Mouse (Mus musculus): ENCODE results near the gene Zfp646. TPM values are rescaled to one million over a fixed set of nuclear protein-coding genes. Genes with fewer than 3 reads are reported as not detected.
"Not testable (repeated sequence)": the region's sequence is repeated elsewhere in the genome, so short reads cannot be mapped to it uniquely, and the experiment has no call there.

Gene Zfp646
- total and polyA plus RNA-seq, 3 experiments: 8.0 to 18.9 (median 17.7) TPM

DNA sequence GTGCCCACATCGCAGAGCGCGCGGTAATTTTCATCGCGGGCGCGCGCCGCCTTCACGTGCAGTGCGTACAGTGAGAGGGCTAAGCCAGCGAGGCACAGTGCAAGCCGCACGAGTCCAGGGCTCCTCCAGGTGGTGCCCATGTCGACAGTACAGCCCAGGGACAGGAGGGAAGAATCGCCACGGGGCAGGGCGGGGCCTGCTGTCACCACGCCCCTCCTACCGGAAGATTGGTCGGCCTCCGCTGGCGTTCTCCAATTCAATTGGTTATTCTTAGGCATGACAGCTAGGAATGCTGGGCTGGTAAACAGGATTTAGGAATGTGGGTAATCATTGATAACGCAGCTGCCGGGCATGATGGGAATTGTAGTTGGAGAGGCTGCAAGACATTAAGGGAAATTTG, 19.4 kb downstream of the Zfp646 start, which contains the start of the genes Gm21974 and Vkorc1:
TSS of gene Gm21974 (minus strand) at position 13 of the 400 bp plus-strand sequence.
TSS of gene Vkorc1 (minus strand) at position 176 of the 400 bp plus-strand sequence.
- WGBS: under 1% methylated on average over 26 of the region's 26 CpGs
- peak; percentile 95 to 97 for DNase-seq
- Histone ChIP-seq H3K27ac (peak within 1 kb of the TSS; percentile 75), H3K27me3 (ENCODE audit: control insufficient read depth, insufficient read depth, low read length) (no peaks in the 10 kb centered on the region), H3K4me3 (peak within 1 kb of the TSS; percentile 72), H3K79me2 (replicated peaks; ENCODE audit: control insufficient read depth, insufficient read depth, low read length) (no peaks in the 10 kb centered on the region), H3K9ac (ENCODE audit: low read depth, low read length) (peak within 1 kb of the TSS; percentile 59), H3K36me3 (ENCODE audit: control insufficient read depth, insufficient read depth, low read length) (no peaks in the 10 kb centered on the region), H3K4me1 (ENCODE audit: control insufficient read depth, insufficient read depth, low read length) (peaks cover 2% of the 10 kb centered on the region)
- TF ChIP-seq POLR2A (IDR thresholded peaks at IDR 0.05; ENCODE audit: insufficient read depth, low read depth, low read length): peak; percentile 82
- peak; percentile 81 for TF ChIP-seq EP300 (IDR thresholded peaks at IDR 0.05; ENCODE audit: insufficient read depth, low read depth, low read length)
- TF ChIP-seq CTCF (IDR thresholded peaks at IDR 0.05): peak; percentile 61
- intact Hi-C loops (cut with DNase I): no loop called here

DNA sequence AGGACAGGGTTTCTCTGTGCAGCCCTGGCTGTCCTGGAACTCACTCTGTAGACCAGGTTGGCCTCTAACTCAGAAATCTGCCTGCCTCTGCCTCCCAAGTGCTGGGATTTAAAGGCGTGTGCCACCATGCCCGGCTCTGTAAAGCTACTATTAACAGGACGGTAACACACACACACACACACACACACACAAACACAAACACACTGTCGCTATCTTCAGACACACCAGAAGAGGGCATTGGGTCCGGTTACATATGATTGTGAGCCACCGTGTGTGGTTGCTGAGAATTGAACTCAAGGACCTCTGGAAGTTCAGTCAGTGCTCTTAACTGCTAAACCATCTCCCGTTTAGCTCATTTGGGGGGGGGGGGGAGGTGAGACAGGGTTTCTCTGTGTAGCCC, 19.9 kb downstream of the Zfp646 start:
- H3K9ac ChIP-seq (ENCODE audit: low read depth, low read length); intact Hi-C loops (cut with DNase I); DNase-seq; H3K79me2 ChIP-seq (replicated peaks; ENCODE audit: control insufficient read depth, insufficient read depth, low read length); H3K27me3 ChIP-seq (ENCODE audit: control insufficient read depth, insufficient read depth, low read length); H3K4me1 ChIP-seq (ENCODE audit: control insufficient read depth, insufficient read depth, low read length); H3K36me3 ChIP-seq (ENCODE audit: control insufficient read depth, insufficient read depth, low read length): not testable (repeated sequence)
- Histone ChIP-seq H3K4me3 (peak overlapping the region; percentile 72), H3K27ac (peak overlapping the region; percentile 75)
- WGBS: 71% methylated on average over 7 of the region's 7 CpGs

DNA sequence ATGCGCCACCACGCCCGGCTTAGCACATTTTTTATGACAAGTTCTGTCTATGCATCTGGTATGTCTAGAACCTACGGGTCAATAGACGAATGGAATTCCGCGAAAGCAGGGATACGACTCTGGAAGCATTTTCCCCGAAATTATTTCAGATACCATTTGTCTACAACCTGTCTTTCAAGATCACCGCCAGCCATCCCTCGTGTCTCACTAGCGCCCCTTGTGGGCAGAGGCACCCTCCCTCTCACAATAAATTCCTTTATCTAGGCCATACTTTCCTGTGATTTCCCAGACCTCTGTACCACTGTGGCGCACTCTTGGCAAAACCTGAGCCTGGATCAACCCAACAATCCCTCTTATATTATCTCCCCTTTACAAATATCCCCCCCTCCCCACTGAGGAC, 20.4 kb downstream of the Zfp646 start:
- no peak overlapping the region for H3K27ac ChIP-seq
- H3K36me3 ChIP-seq (ENCODE audit: control insufficient read depth, insufficient read depth, low read length): no peaks in the 10 kb centered on the region
- no peaks in the 10 kb centered on the region for H3K79me2 ChIP-seq (replicated peaks; ENCODE audit: control insufficient read depth, insufficient read depth, low read length)
- H3K4me3 ChIP-seq: no peak overlapping the region
- intact Hi-C loops (cut with DNase I): no loop called here
- H3K9ac ChIP-seq (ENCODE audit: low read depth, low read length): no peak overlapping the region
- H3K4me1 ChIP-seq (ENCODE audit: control insufficient read depth, insufficient read depth, low read length): peaks cover 2% of the 10 kb centered on the region
- WGBS: 60% methylated on average over 13 of the region's 13 CpGs
- H3K27me3 ChIP-seq (ENCODE audit: control insufficient read depth, insufficient read depth, low read length): no peaks in the 10 kb centered on the region
- TF ChIP-seq CTCF (IDR thresholded peaks at IDR 0.05) (peak; percentile 83), POLR2A (IDR thresholded peaks at IDR 0.05; ENCODE audit: insufficient read depth, low read depth, low read length) (no peak), EP300 (IDR thresholded peaks at IDR 0.05; ENCODE audit: insufficient read depth, low read depth, low read length) (no peak)
- peak; percentile 46 to 67 for DNase-seq

DNA sequence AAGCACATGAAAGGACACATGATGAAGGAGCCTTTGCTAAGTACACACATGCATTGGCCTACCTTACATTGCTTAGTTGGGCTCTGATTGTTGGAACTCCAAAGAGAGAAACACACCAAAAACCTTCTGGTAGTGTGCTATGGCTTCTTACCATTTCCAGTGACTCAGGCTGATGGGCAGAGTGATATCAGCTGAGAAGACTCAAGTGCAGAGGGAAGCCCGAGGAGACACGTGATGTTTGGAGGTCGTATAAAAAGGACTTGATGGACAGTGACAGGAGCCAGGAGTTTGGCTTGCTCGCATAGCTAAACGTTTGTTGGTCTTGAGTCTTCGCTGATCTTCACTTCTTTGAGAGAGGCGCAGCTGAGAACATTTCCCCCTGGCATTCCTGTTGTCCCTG, 21.5 kb downstream of the Zfp646 start:
- H3K79me2 ChIP-seq (replicated peaks; ENCODE audit: control insufficient read depth, insufficient read depth, low read length): no peaks in the 10 kb centered on the region
- TF ChIP-seq EP300 (IDR thresholded peaks at IDR 0.05; ENCODE audit: insufficient read depth, low read depth, low read length) (no peak), POLR2A (IDR thresholded peaks at IDR 0.05; ENCODE audit: insufficient read depth, low read depth, low read length) (no peak), CTCF (IDR thresholded peaks at IDR 0.05) (no peak)
- no peak overlapping the region for H3K9ac ChIP-seq (ENCODE audit: low read depth, low read length)
- H3K4me3 ChIP-seq: no peak overlapping the region
- H3K4me1 ChIP-seq (ENCODE audit: control insufficient read depth, insufficient read depth, low read length): peaks cover 2% of the 10 kb centered on the region
- H3K27ac ChIP-seq: no peak overlapping the region
- H3K27me3 ChIP-seq (ENCODE audit: control insufficient read depth, insufficient read depth, low read length): no peaks in the 10 kb centered on the region
- intact Hi-C loops (cut with DNase I): no loop called here
- H3K36me3 ChIP-seq (ENCODE audit: control insufficient read depth, insufficient read depth, low read length): no peaks in the 10 kb centered on the region
- no peak for DNase-seq
- WGBS: 86% methylated on average over 7 of the region's 7 CpGs

DNA sequence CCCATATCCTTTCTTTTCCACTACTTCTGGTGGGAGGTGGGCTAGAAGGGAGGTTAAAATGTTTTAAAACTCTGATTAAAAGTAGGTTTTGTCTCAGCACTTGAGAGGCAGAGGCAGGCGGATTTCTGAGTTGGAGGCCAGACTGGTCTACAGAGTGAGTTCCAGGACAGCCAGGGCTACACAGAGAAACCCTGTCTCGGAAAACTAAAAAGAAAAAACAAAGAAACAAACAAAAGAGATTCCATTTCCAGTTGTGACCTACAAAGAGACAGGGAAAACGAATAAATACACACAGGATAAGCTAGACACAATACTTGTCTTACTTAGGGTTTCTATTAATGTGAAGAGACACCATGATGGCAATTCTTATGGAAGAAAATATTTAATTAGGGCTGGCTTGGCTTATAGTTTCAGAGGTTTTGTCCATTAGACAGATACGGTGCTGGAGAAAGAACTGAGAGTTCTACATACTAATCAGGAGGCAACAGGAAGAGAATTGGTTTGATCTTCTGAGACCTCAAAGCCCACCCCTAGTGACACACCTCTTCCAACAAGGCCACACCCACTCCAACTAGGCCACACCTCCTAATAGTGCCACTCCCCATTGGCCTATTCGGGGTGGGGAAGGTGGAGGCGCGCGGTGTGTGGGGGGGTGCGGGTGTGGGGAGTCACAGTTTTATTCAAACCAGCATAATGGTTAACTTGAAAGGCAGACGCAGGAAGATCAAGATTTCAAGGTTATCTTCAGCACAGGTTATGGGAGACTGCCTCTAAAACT, 22.3 kb downstream of the Zfp646 start:
- TF ChIP-seq EP300 (IDR thresholded peaks at IDR 0.05; ENCODE audit: insufficient read depth, low read depth, low read length): no peak
- TF ChIP-seq POLR2A (IDR thresholded peaks at IDR 0.05; ENCODE audit: insufficient read depth, low read depth, low read length): no peak
- no peak for TF ChIP-seq CTCF (IDR thresholded peaks at IDR 0.05)
- H3K27ac ChIP-seq: no peak overlapping the region
- intact Hi-C loops (cut with DNase I): no loop called here
- no peak overlapping the region for H3K9ac ChIP-seq (ENCODE audit: low read depth, low read length)
- WGBS: 40% methylated on average over 10 of the region's 10 CpGs
- no peak for DNase-seq
- H3K4me1 ChIP-seq (ENCODE audit: control insufficient read depth, insufficient read depth, low read length): peaks cover 2% of the 10 kb centered on the region
- no peaks in the 10 kb centered on the region for H3K79me2 ChIP-seq (replicated peaks; ENCODE audit: control insufficient read depth, insufficient read depth, low read length)
- H3K4me3 ChIP-seq: no peak overlapping the region
- no peaks in the 10 kb centered on the region for H3K36me3 ChIP-seq (ENCODE audit: control insufficient read depth, insufficient read depth, low read length)
- H3K27me3 ChIP-seq (ENCODE audit: control insufficient read depth, insufficient read depth, low read length): no peaks in the 10 kb centered on the region

DNA sequence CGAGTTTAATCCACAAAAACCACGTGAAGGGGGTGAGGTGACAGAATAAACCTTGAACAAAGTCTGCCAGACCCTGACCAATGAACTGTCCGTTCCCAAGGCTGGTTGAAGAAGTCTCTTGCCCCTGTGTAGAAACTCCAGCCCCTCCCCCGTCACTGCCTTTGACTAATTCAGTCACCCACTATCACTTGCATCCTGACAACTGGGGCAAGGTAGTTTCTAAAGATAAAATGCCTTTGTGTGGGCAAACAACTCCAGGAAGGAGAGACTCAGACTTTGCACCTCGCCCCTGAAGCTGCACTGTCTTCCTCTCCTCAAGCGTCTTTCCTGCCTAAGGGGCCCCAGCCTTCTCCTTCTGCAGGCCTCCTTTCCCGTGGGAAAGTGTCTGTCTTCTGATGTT, 24.0 kb downstream of the Zfp646 start:
- intact Hi-C loops (cut with DNase I): no loop called here
- TF ChIP-seq CTCF (IDR thresholded peaks at IDR 0.05) (no peak), POLR2A (IDR thresholded peaks at IDR 0.05; ENCODE audit: insufficient read depth, low read depth, low read length) (no peak), EP300 (IDR thresholded peaks at IDR 0.05; ENCODE audit: insufficient read depth, low read depth, low read length) (no peak)
- no peak overlapping the region for H3K4me3 ChIP-seq
- no peaks in the 10 kb centered on the region for H3K27me3 ChIP-seq (ENCODE audit: control insufficient read depth, insufficient read depth, low read length)
- no peak overlapping the region for H3K9ac ChIP-seq (ENCODE audit: low read depth, low read length)
- H3K27ac ChIP-seq: no peak overlapping the region
- 20% methylated on average over 7 of the region's 7 CpGs for WGBS
- no peaks in the 10 kb centered on the region for H3K79me2 ChIP-seq (replicated peaks; ENCODE audit: control insufficient read depth, insufficient read depth, low read length)
- no peak for DNase-seq
- H3K36me3 ChIP-seq (ENCODE audit: control insufficient read depth, insufficient read depth, low read length): no peaks in the 10 kb centered on the region
- H3K4me1 ChIP-seq (ENCODE audit: control insufficient read depth, insufficient read depth, low read length): peaks cover 3% of the 10 kb centered on the region

All from heart, adult 2 months (tissue).